Mouse (Mus musculus): ENCODE measurements around the gene Ccdc65. TPM values are rescaled to one million over a fixed set of nuclear protein-coding genes. Genes with fewer than 3 reads are reported as not detected.
A peak's percentile ranks its signal among the peaks of the same experiment; 100 is the strongest.

Gene Ccdc65
- total and polyA plus RNA-seq, 3 experiments, result 0.13 TPM; not detected in 2

DNA sequence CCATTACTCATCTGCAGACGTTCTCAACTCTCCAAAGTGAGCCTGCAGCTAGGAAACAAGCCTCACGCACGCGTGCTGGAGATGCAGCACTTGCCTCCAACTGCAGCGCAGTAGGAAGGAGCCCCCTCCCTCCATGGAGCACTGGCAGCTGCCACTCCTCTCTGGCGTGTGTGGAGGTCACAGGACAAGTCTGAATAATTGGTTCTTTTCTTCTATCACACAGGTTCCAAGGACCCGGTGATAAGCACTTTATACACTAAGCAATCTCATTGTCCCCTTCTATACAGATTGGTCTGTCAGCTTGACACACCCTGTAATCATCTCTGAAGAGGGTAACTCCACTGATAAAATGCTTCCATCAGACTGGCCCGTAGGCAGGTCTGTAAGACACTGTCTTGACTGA, 45.0 kb downstream of the Ccdc65 start:
- no peaks in the 10 kb centered on the region for H3K27me3 ChIP-seq (ENCODE audit: control insufficient read depth in 1 of 2, insufficient read depth in 2 of 2, low read length in 2 of 2)
- DNase-seq (ENCODE audit: low read depth, low spot score), result peak; percentile 63
- no peak for TF ChIP-seq GABPA (IDR thresholded peaks at IDR 0.05; ENCODE audit: low read depth, low read length)
- peak; percentile 58 for TF ChIP-seq TCF12 (IDR thresholded peaks at IDR 0.05; ENCODE audit: low read depth, low read length)
- TF ChIP-seq MAX (IDR thresholded peaks at IDR 0.05; ENCODE audit: low read length), result no peak
- no peak for TF ChIP-seq NRF1 (IDR thresholded peaks at IDR 0.05; ENCODE audit: insufficient read depth, low read depth, low read length, poor library complexity, severe bottlenecking)
- TF ChIP-seq KAT2A (conservative IDR thresholded peaks at IDR 0.05; ENCODE audit: low read depth, low read length), result no peak
- no peak for TF ChIP-seq USF1 (IDR thresholded peaks at IDR 0.05; ENCODE audit: low read depth, low read length)
- no peak for TF ChIP-seq CHD2 (IDR thresholded peaks at IDR 0.05; ENCODE audit: low read length)
- TF ChIP-seq ZMIZ1 (IDR thresholded peaks at IDR 0.05; ENCODE audit: low read depth, low read length), result no peak
- TF ChIP-seq ZNF384 (IDR thresholded peaks at IDR 0.05; ENCODE audit: low read depth, low read length), result no peak
- TF ChIP-seq BHLHE40 (IDR thresholded peaks at IDR 0.05; ENCODE audit: borderline replicate concordance, low read depth, low read length), result no peak
- TF ChIP-seq HCFC1 (IDR thresholded peaks at IDR 0.05; ENCODE audit: low read depth, low read length), result no peak
- no peak for TF ChIP-seq ZC3H11A (IDR thresholded peaks at IDR 0.05; ENCODE audit: low read depth, low read length)
- no peak for TF ChIP-seq ELF1 (IDR thresholded peaks at IDR 0.05; ENCODE audit: low read depth, low read length)
- no peak for TF ChIP-seq POLR2A (IDR thresholded peaks at IDR 0.05; ENCODE audit: control insufficient read depth in 1 of 2, insufficient read depth in 1 of 2, low read depth in 1 of 2, low read length in 2 of 2, poor library complexity in 1 of 2)
- no peak for TF ChIP-seq MYB (IDR thresholded peaks at IDR 0.05; ENCODE audit: low read depth, low read length)
- no peak for TF ChIP-seq JUND (IDR thresholded peaks at IDR 0.05; ENCODE audit: low read depth, low read length)
- TF ChIP-seq TBP (IDR thresholded peaks at IDR 0.05; ENCODE audit: low read depth, low read length), result no peak
- TF ChIP-seq ZKSCAN1 (IDR thresholded peaks at IDR 0.05; ENCODE audit: low read depth, low read length), result no peak
- no peak for TF ChIP-seq RAD21 (IDR thresholded peaks at IDR 0.05; ENCODE audit: low read depth, low read length)
- TF ChIP-seq GATA1 (IDR thresholded peaks at IDR 0.05; ENCODE audit: low read depth, low read length), result peak; percentile 76
- TF ChIP-seq USF2 (IDR thresholded peaks at IDR 0.05; ENCODE audit: borderline replicate concordance in 1 of 2, insufficient read depth in 1 of 2, low read depth in 1 of 2, low read length in 2 of 2), result no peak
- no peak for TF ChIP-seq SMC3 (IDR thresholded peaks at IDR 0.05; ENCODE audit: low read depth, low read length)
- no peak for TF ChIP-seq CHD1 (IDR thresholded peaks at IDR 0.05; ENCODE audit: low read depth, low read length)
- peak; percentile 61 to 74 for TF ChIP-seq EP300 (IDR thresholded peaks at IDR 0.05; ENCODE audit: low read depth in 1 of 2, low read length in 2 of 2)
- TF ChIP-seq UBTF (IDR thresholded peaks at IDR 0.05; ENCODE audit: borderline replicate concordance, insufficient read depth, low read depth, low read length), result no peak
- no peak for TF ChIP-seq MAZ (IDR thresholded peaks at IDR 0.05; ENCODE audit: low read depth, low read length)
- no peak for TF ChIP-seq MYC (IDR thresholded peaks at IDR 0.05; ENCODE audit: low read depth, low read length)
- TF ChIP-seq RCOR1 (IDR thresholded peaks at IDR 0.05; ENCODE audit: low read depth, low read length), result peak; percentile 88
- TF ChIP-seq NELFE (IDR thresholded peaks at IDR 0.05; ENCODE audit: low read depth, low read length), result no peak
- no peak for TF ChIP-seq MEF2A (IDR thresholded peaks at IDR 0.05; ENCODE audit: extremely low read depth, insufficient replicate concordance, low read depth, low read length, poor library complexity, severe bottlenecking)
- TF ChIP-seq E2F4 (IDR thresholded peaks at IDR 0.05; ENCODE audit: borderline replicate concordance, low read depth, low read length), result no peak
- TF ChIP-seq TAL1 (IDR thresholded peaks at IDR 0.05; ENCODE audit: low read length), result no peak
- TF ChIP-seq POLR2AphosphoS5 (IDR thresholded peaks at IDR 0.05; ENCODE audit: borderline replicate concordance, low read depth, low read length), result no peak
- TF ChIP-seq SIN3A (IDR thresholded peaks at IDR 0.05; ENCODE audit: low read length), result no peak; the same call in 1 of the 2 replicates
- TF ChIP-seq MAFK (IDR thresholded peaks at IDR 0.05; ENCODE audit: borderline replicate concordance, low read depth, low read length), result no peak
- TF ChIP-seq POLR2AphosphoS2 (IDR thresholded peaks at IDR 0.05; ENCODE audit: low read length), result no peak
- TF ChIP-seq ETS1 (IDR thresholded peaks at IDR 0.05; ENCODE audit: low read depth, low read length), result peak; percentile 46; the same call in 1 of the 2 replicates
- TF ChIP-seq MXI1 (IDR thresholded peaks at IDR 0.05; ENCODE audit: low read depth, low read length), result no peak
- H3K9ac ChIP-seq (ENCODE audit: control insufficient read depth, low read depth, low read length, poor library complexity, severe bottlenecking), result no peak overlapping the region
- peaks cover 2 to 17% of the 10 kb centered on the region in 2 experiments for H3K4me1 ChIP-seq (ENCODE audit: control insufficient read depth in 1 of 2, insufficient read depth in 2 of 2, low read length in 2 of 2)
- no peak overlapping the region for H3K4me3 ChIP-seq (ENCODE audit: control insufficient read depth in 1 of 2, insufficient read depth in 1 of 2, low read depth in 2 of 2, low read length in 2 of 2)
- H3K9me3 ChIP-seq (replicated peaks; ENCODE audit: insufficient read depth, low read length), result no peaks in the 10 kb centered on the region
- H3K36me3 ChIP-seq (ENCODE audit: control insufficient read depth in 1 of 2, insufficient read depth in 2 of 2, low read length in 2 of 2), result peaks cover 0 to 14% of the 10 kb centered on the region in 2 experiments; a peak in 3 of 4 replicates
- H3K27ac ChIP-seq (ENCODE audit: control insufficient read depth, low read depth, low read length), result peak overlapping the region; percentile 40; the same call in 1 of the 2 replicates
- peaks cover 16% of the 10 kb centered on the region for H3K79me2 ChIP-seq (ENCODE audit: control insufficient read depth, insufficient read depth, low read length, poor library complexity)
